Mouse (Mus musculus): ENCODE measurements around the gene Id4. TPM values are rescaled to one million over a fixed set of nuclear protein-coding genes. Genes with fewer than 3 reads are reported as not detected.

Id4 gene
- 122 and 123 TPM in 2 replicates for polyA plus RNA-seq (2012; rRNA removed)

- peak; percentile 99 for DNase-seq (ENCODE audit: low read depth)
Measured at GRCm38 (mm10) chr13:48260690-48261278, at the start of gene Id4. Id4 (plus strand) TSS chr13:48261228.

GRCm38 (mm10) chr13:48227136-48227535 lies 33.9 kb upstream of the Id4 start:
- DNase-seq (ENCODE audit: low read depth) = peak; percentile 65
- no peak for TF ChIP-seq CTCF (IDR thresholded peaks at IDR 0.05; ENCODE audit: borderline replicate concordance, extremely low read depth, insufficient read depth, insufficient read length)
- no peak for TF ChIP-seq POLR2A (IDR thresholded peaks at IDR 0.05; ENCODE audit: borderline replicate concordance, extremely low read depth, insufficient read depth, insufficient read length, poor library complexity, severe bottlenecking)

More at GRCm38 (mm10) chr13:48260690-48261278, at the start of gene Id4:
- TF ChIP-seq CTCF (IDR thresholded peaks at IDR 0.05; ENCODE audit: borderline replicate concordance, extremely low read depth, insufficient read depth, insufficient read length) (no peak), POLR2A (IDR thresholded peaks at IDR 0.05; ENCODE audit: borderline replicate concordance, extremely low read depth, insufficient read depth, insufficient read length, poor library complexity, severe bottlenecking) (peak; percentile 95)

DNA sequence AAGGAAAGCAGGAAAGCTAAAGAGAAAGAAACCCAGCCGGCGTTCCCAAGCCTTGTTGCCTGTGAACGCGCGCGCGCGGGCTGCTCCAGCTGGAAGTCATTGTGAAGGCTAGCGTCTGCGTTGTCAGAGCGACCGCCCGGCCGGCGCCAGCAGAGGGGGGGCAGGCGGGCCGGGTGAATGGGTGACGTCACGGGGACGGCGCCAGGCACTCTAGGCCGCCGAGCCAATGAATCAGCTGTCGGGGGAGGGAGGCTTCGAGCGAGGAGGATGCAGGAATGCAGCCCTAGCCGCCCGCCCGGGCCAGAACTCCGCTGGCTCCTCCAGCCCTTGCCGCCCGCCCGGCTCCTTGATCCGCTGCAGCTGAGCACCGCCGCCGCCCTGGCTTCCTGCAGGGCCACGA lies 33.3 kb upstream of the Id4 start:
- TF ChIP-seq POLR2A (IDR thresholded peaks at IDR 0.05; ENCODE audit: borderline replicate concordance, extremely low read depth, insufficient read depth, insufficient read length, poor library complexity, severe bottlenecking) (peak; percentile 48; the same call in 1 of the 2 replicates), CTCF (IDR thresholded peaks at IDR 0.05; ENCODE audit: borderline replicate concordance, extremely low read depth, insufficient read depth, insufficient read length) (no peak)
- peak; percentile 99 for DNase-seq (ENCODE audit: low read depth)

GRCm38 (mm10) chr13:48228114-48228513 lies 32.9 kb upstream of the Id4 start:
- TF ChIP-seq CTCF (IDR thresholded peaks at IDR 0.05; ENCODE audit: borderline replicate concordance, extremely low read depth, insufficient read depth, insufficient read length) = no peak
- no peak for TF ChIP-seq POLR2A (IDR thresholded peaks at IDR 0.05; ENCODE audit: borderline replicate concordance, extremely low read depth, insufficient read depth, insufficient read length, poor library complexity, severe bottlenecking)

DNA sequence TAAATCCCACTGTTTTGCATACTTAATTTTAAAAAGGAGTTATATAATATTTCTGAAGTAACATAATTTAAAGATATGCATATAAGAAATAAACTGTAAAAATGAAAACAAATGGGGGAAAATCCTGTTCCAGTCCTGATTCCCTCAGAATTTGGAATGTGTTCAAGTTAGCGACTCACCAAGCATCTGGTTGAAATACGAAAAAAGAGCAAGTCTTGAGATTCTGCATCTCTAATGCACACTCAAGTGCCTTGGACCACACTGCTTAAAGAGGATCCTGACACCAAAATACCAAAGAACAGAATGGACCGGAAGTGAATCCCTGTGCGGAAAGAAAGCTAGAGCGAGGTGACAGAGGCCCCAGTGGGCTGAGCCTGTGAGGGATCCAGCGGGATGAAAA lies 30.0 kb upstream of the Id4 start:
- DNase-seq (ENCODE audit: low read depth) = peak; percentile 53
- TF ChIP-seq CTCF (IDR thresholded peaks at IDR 0.05; ENCODE audit: borderline replicate concordance, extremely low read depth, insufficient read depth, insufficient read length) (no peak), POLR2A (IDR thresholded peaks at IDR 0.05; ENCODE audit: borderline replicate concordance, extremely low read depth, insufficient read depth, insufficient read length, poor library complexity, severe bottlenecking) (no peak)

More at GRCm38 (mm10) chr13:48228114-48228513, 32.9 kb upstream of the Id4 start:
- DNase-seq (ENCODE audit: low read depth) = no peak

DNA sequence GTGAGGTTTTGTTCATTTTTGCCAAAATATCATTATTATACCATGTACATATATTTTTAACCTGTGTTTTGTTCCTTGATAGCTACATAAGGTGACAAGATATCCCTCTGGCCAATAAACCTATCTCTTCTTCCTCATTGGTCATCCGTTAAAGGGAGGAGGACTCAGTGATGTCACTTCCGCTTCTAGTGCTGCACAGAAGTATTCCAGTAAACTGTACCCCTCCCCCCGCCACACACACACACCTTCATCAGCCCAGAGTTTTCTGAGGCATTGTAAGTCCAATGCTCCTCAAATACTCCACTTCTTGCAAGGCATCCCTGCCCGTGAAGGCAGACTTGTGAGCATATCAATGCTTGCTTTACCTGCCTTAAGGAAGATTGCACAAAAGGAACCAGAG lies 24.6 kb upstream of the Id4 start:
- peak; percentile 25 for DNase-seq (ENCODE audit: low read depth)
- TF ChIP-seq POLR2A (IDR thresholded peaks at IDR 0.05; ENCODE audit: borderline replicate concordance, extremely low read depth, insufficient read depth, insufficient read length, poor library complexity, severe bottlenecking) (no peak), CTCF (IDR thresholded peaks at IDR 0.05; ENCODE audit: borderline replicate concordance, extremely low read depth, insufficient read depth, insufficient read length) (no peak)

DNA sequence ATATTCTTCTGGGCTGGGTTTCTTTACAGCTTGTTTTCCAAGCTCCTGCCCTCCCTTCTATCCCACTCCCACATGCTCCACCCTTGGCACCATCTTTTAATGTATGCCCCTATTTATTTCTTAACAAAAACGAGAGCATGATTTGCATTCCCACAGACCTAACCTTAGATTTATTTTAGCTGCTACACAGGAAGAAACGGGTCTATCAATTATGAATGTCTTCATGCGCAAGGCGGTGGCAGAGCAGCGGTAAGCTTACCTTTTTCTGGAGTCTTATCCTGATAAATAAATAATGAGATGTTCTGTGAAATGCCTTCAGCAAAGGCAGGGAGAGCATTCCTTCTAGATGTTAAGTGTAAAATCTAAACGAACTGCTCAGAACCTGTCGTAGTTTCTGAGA lies 24.2 kb upstream of the Id4 start:
- DNase-seq (ENCODE audit: low read depth) = peak; percentile 51
- TF ChIP-seq CTCF (IDR thresholded peaks at IDR 0.05; ENCODE audit: borderline replicate concordance, extremely low read depth, insufficient read depth, insufficient read length) (no peak), POLR2A (IDR thresholded peaks at IDR 0.05; ENCODE audit: borderline replicate concordance, extremely low read depth, insufficient read depth, insufficient read length, poor library complexity, severe bottlenecking) (no peak)

- DNase-seq (ENCODE audit: low read depth) = peak; percentile 40
- TF ChIP-seq CTCF (IDR thresholded peaks at IDR 0.05; ENCODE audit: borderline replicate concordance, extremely low read depth, insufficient read depth, insufficient read length) (peak; percentile 33; the same call in 1 of the 2 replicates), POLR2A (IDR thresholded peaks at IDR 0.05; ENCODE audit: borderline replicate concordance, extremely low read depth, insufficient read depth, insufficient read length, poor library complexity, severe bottlenecking) (no peak)
Measured at GRCm38 (mm10) chr13:48237516-48237915, 23.5 kb upstream of the Id4 start.

GRCm38 (mm10) chr13:48245235-48246012 lies 15.6 kb upstream of the Id4 start:
- no peak for TF ChIP-seq CTCF (IDR thresholded peaks at IDR 0.05; ENCODE audit: borderline replicate concordance, extremely low read depth, insufficient read depth, insufficient read length)
- TF ChIP-seq POLR2A (IDR thresholded peaks at IDR 0.05; ENCODE audit: borderline replicate concordance, extremely low read depth, insufficient read depth, insufficient read length, poor library complexity, severe bottlenecking) = no peak

GRCm38 (mm10) chr13:48252559-48252958 lies 8.5 kb upstream of the Id4 start:
- no peak for TF ChIP-seq CTCF (IDR thresholded peaks at IDR 0.05; ENCODE audit: borderline replicate concordance, extremely low read depth, insufficient read depth, insufficient read length)
- no peak for TF ChIP-seq POLR2A (IDR thresholded peaks at IDR 0.05; ENCODE audit: borderline replicate concordance, extremely low read depth, insufficient read depth, insufficient read length, poor library complexity, severe bottlenecking)
- no peak for DNase-seq (ENCODE audit: low read depth)

More at GRCm38 (mm10) chr13:48245235-48246012, 15.6 kb upstream of the Id4 start:
- no peak for DNase-seq (ENCODE audit: low read depth)

DNA sequence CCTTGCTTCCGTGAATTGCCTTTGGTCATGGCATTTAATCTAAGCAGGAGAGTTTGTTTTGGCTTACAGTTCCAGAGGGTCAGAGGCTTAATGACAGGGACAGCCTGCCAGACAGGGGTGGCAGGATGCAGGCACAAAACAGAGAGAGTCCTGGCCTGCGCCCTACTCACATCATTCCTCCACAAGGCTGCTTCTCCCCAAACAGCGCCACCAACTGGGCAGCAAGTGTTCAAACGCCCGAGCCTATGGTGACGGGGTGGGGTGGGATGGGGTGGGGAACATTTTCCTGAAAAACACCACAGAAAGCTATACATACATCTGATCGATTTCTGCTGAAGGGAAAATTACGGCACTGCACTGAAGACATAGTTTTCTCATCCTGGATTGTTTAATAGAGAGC lies 6.0 kb upstream of the Id4 start:
- DNase-seq (ENCODE audit: low read depth) = no peak
- TF ChIP-seq CTCF (IDR thresholded peaks at IDR 0.05; ENCODE audit: borderline replicate concordance, extremely low read depth, insufficient read depth, insufficient read length) (no peak), POLR2A (IDR thresholded peaks at IDR 0.05; ENCODE audit: borderline replicate concordance, extremely low read depth, insufficient read depth, insufficient read length, poor library complexity, severe bottlenecking) (no peak)

Measured in brain, embryonic 14.5 days (tissue).